Comparison of ENCODE assay signal across 18 mouse cellular contexts in the genomic region with DNA sequence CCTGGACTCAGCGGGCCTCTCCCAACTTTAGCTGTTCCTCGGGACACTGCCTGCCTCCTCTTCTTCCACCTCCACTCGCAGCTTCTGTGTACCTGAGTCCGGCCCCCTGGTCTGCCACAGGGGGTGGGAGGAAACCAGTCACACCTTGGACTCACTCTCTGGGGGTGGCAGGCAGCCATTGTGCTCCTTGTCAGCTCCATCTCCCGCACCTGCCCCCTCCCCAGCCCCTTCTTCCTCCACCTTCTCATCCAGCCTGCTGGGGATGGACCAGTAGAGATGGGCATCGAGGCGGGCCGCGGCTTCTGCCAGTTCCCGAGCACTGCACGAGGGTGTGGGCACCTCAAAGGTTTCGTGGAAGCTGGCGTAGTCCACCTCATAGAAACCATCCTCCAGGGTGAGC. TPM values are rescaled to one million over a fixed set of nuclear protein-coding genes. Genes with fewer than 3 reads are reported as not detected.
DNase-seq lines count a peak whose midpoint lies in the region; ATAC-seq lines count a peak whose summit lies in the region.
"Had no signal": no experiment of that assay in that cellular context is flagged by ENCODE, and none has a peak within 500 bp of the region (broad histone marks: within the 10 kb centered on the region; RNA-seq: fewer than 3 reads in every experiment).

No protein-coding gene starts in this region.

- H3K27ac ChIP-seq in hindbrain, embryonic 10.5 days, result peak overlapping the region; percentile 46
- no peak overlapping the region for H3K27ac ChIP-seq in hindbrain, embryonic 12.5 days
- H3K27ac ChIP-seq in midbrain, embryonic 13.5 days, result no peak overlapping the region
- no peak overlapping the region for H3K27ac ChIP-seq in midbrain, embryonic 11.5 days (ENCODE audit: low read depth, low read length)
- H3K27ac ChIP-seq in forebrain, embryonic 12.5 days, result no peak overlapping the region
- H3K27ac ChIP-seq: heart, embryonic 15.5 days; hindbrain, embryonic 15.5 days; kidney, postnatal 0 days; limb, embryonic 15.5 days; stomach, embryonic 15.5 days had no signal

- H3K9ac ChIP-seq in hindbrain, embryonic 12.5 days, result no peak overlapping the region
- peak overlapping the region; percentile 14; the same call in 1 of the 2 replicates for H3K9ac ChIP-seq in midbrain, embryonic 13.5 days (replicated peaks)
- no peak overlapping the region for H3K9ac ChIP-seq in midbrain, embryonic 11.5 days (ENCODE audit: low read length)
- H3K9ac ChIP-seq in forebrain, embryonic 12.5 days, result peak overlapping the region; percentile 33; the same call in 1 of the 2 replicates
- H3K9ac ChIP-seq: heart, embryonic 15.5 days; hindbrain, embryonic 15.5 days; limb, embryonic 15.5 days; stomach, embryonic 15.5 days had no signal

- no peak overlapping the region for H3K4me2 ChIP-seq in hindbrain, embryonic 12.5 days (replicated peaks)
- H3K4me2 ChIP-seq in midbrain, embryonic 13.5 days (replicated peaks), result no peak overlapping the region
- no peak overlapping the region for H3K4me2 ChIP-seq in midbrain, embryonic 11.5 days
- no peak overlapping the region for H3K4me2 ChIP-seq in forebrain, embryonic 12.5 days
- H3K4me2 ChIP-seq: heart, embryonic 15.5 days; hindbrain, embryonic 15.5 days; limb, embryonic 15.5 days; stomach, embryonic 15.5 days had no signal

- ATAC-seq in hindbrain, embryonic 12.5 days (ENCODE audit: low FRiP score), result no peak
- no peak for ATAC-seq in midbrain, embryonic 13.5 days
- no peak for ATAC-seq in midbrain, embryonic 11.5 days (ENCODE audit: low FRiP score)
- ATAC-seq in forebrain, embryonic 12.5 days (ENCODE audit: low FRiP score), result no peak
- ATAC-seq: intestine, postnatal 0 days had no signal

- H3K4me3 ChIP-seq in hindbrain, embryonic 10.5 days, result no peak overlapping the region
- no peak overlapping the region for H3K4me3 ChIP-seq in hindbrain, embryonic 12.5 days
- no peak overlapping the region for H3K4me3 ChIP-seq in midbrain, embryonic 13.5 days (replicated peaks)
- no peak overlapping the region for H3K4me3 ChIP-seq in midbrain, embryonic 11.5 days (ENCODE audit: low read depth, low read length)
- H3K4me3 ChIP-seq in forebrain, embryonic 12.5 days (replicated peaks), result no peak overlapping the region
- H3K4me3 ChIP-seq: heart, embryonic 15.5 days; hindbrain, embryonic 15.5 days; limb, embryonic 15.5 days; megakaryocyte, embryonic 14.5 days; stomach, embryonic 15.5 days had no signal

- H3K9me3 ChIP-seq in hindbrain, embryonic 10.5 days, result no peaks in the 10 kb centered on the region
- H3K9me3 ChIP-seq in hindbrain, embryonic 12.5 days (replicated peaks), result no peaks in the 10 kb centered on the region
- H3K9me3 ChIP-seq in midbrain, embryonic 13.5 days, result no peaks in the 10 kb centered on the region
- no peaks in the 10 kb centered on the region for H3K9me3 ChIP-seq in midbrain, embryonic 11.5 days (ENCODE audit: control insufficient read depth, low read length)
- no peaks in the 10 kb centered on the region for H3K9me3 ChIP-seq in forebrain, embryonic 12.5 days
- H3K9me3 ChIP-seq: heart, embryonic 15.5 days; hindbrain, embryonic 15.5 days; limb, embryonic 15.5 days; stomach, embryonic 15.5 days had no signal

- WGBS in hindbrain, embryonic 10.5 days, result 57% methylated on average over 13 of the region's 13 CpGs
- 61% methylated on average over 13 of the region's 13 CpGs for WGBS in hindbrain, embryonic 12.5 days
- 51% methylated on average over 13 of the region's 13 CpGs for WGBS in midbrain, embryonic 13.5 days
- 49% methylated on average over 13 of the region's 13 CpGs for WGBS in midbrain, embryonic 11.5 days
- WGBS in forebrain, embryonic 12.5 days, result 37% methylated on average over 13 of the region's 13 CpGs

- H3K4me1 ChIP-seq in hindbrain, embryonic 10.5 days (replicated peaks), result peaks cover 77% of the 10 kb centered on the region
- H3K4me1 ChIP-seq in hindbrain, embryonic 12.5 days, result peaks cover 55% of the 10 kb centered on the region
- H3K4me1 ChIP-seq in midbrain, embryonic 13.5 days (replicated peaks), result peaks cover 65% of the 10 kb centered on the region
- H3K4me1 ChIP-seq in midbrain, embryonic 11.5 days (ENCODE audit: control insufficient read depth, insufficient read depth, low read length), result peaks cover 24% of the 10 kb centered on the region
- H3K4me1 ChIP-seq in forebrain, embryonic 12.5 days, result peaks cover 68% of the 10 kb centered on the region

- peaks cover 36% of the 10 kb centered on the region for H3K36me3 ChIP-seq in hindbrain, embryonic 10.5 days
- peaks cover 25% of the 10 kb centered on the region for H3K36me3 ChIP-seq in hindbrain, embryonic 12.5 days
- peaks cover 13% of the 10 kb centered on the region; the same call in 1 of the 2 replicates for H3K36me3 ChIP-seq in midbrain, embryonic 13.5 days
- peaks cover 4% of the 10 kb centered on the region; the same call in 1 of the 2 replicates for H3K36me3 ChIP-seq in midbrain, embryonic 11.5 days (ENCODE audit: control insufficient read depth, insufficient read depth, low read length)
- H3K36me3 ChIP-seq in forebrain, embryonic 12.5 days (replicated peaks), result peaks cover 37% of the 10 kb centered on the region
- H3K36me3 ChIP-seq: heart, embryonic 15.5 days; hindbrain, embryonic 15.5 days; stomach, embryonic 15.5 days had no signal

- DNase-seq in cerebellum, adult 9-10 months, result peak; percentile 64
- no peak for DNase-seq in cerebellum, postnatal 4 days (ENCODE audit: low spot score in 2 of 2)
- no peak for DNase-seq in hindbrain, embryonic 10.5 days (ENCODE audit: low spot score)
- DNase-seq in midbrain, embryonic 11.5 days (ENCODE audit: low spot score, missing footprints), result no peak
- DNase-seq in testis, postnatal 14 days (ENCODE audit: low spot score), result no peak
- DNase-seq: adrenal gland, adult 8-10 months; embryo, embryonic 11 days; lung, postnatal 14 days had no signal

- H3K27me3 ChIP-seq in hindbrain, embryonic 10.5 days (ENCODE audit: insufficient read depth, poor library complexity, severe bottlenecking), result peaks cover 64% of the 10 kb centered on the region
- peaks cover 29% of the 10 kb centered on the region for H3K27me3 ChIP-seq in hindbrain, embryonic 12.5 days
- peaks cover 26% of the 10 kb centered on the region for H3K27me3 ChIP-seq in midbrain, embryonic 13.5 days
- peaks cover 33% of the 10 kb centered on the region for H3K27me3 ChIP-seq in midbrain, embryonic 11.5 days (ENCODE audit: control insufficient read depth, insufficient read depth, low read length)
- H3K27me3 ChIP-seq in forebrain, embryonic 12.5 days, result peaks cover 33% of the 10 kb centered on the region
- H3K27me3 ChIP-seq: hindbrain, embryonic 15.5 days had no signal

RNA-seq across cellular contexts. Expression of gene Kcnj9, which starts 6.4 kb away (rescaled TPM):
- 0.11 and 0.71 TPM in 2 replicates for polyA plus RNA-seq in hindbrain, embryonic 10.5 days (2016; fragmentation: Nextera tagmentation; extraction: Ambion mirVana)
- polyA plus RNA-seq in hindbrain, embryonic 12.5 days (2016; fragmentation: Nextera tagmentation; extraction: Ambion mirVana), result 1.2 and 2.0 TPM in 2 replicates
- polyA plus RNA-seq in midbrain, embryonic 13.5 days (2015; fragmentation: Nextera tagmentation; extraction: Ambion mirVana), result 3.6 and 3.9 TPM in 2 replicates
- 0.37 and 0.43 TPM in 2 replicates for polyA plus RNA-seq in midbrain, embryonic 11.5 days (2014; fragmentation: Nextera tagmentation; extraction: Ambion mirVana)
- polyA plus RNA-seq in forebrain, embryonic 12.5 days (2016; fragmentation: Nextera tagmentation; extraction: Ambion mirVana), result 2.5 and 2.8 TPM in 2 replicates
- polyA plus RNA-seq: heart, embryonic 15.5 days had no signal

RNA-seq across cellular contexts. Expression of gene Kcnj10, which starts 18.3 kb away (rescaled TPM):
- polyA plus RNA-seq in hindbrain, embryonic 10.5 days (2016; fragmentation: Nextera tagmentation; extraction: Ambion mirVana), result 0.31 and 0.77 TPM in 2 replicates
- 0.53 and 0.83 TPM in 2 replicates for polyA plus RNA-seq in hindbrain, embryonic 12.5 days (2016; fragmentation: Nextera tagmentation; extraction: Ambion mirVana)
- 0.98 TPM in 2 replicates for polyA plus RNA-seq in midbrain, embryonic 13.5 days (2015; fragmentation: Nextera tagmentation; extraction: Ambion mirVana)
- 0.75 TPM in 2 replicates for polyA plus RNA-seq in midbrain, embryonic 11.5 days (2014; fragmentation: Nextera tagmentation; extraction: Ambion mirVana)
- 0.93 and 1.2 TPM in 2 replicates for polyA plus RNA-seq in forebrain, embryonic 12.5 days (2016; fragmentation: Nextera tagmentation; extraction: Ambion mirVana)

RNA-seq across cellular contexts. Expression of gene Atp1a2, which starts 24.9 kb away (rescaled TPM):
- polyA plus RNA-seq in hindbrain, embryonic 10.5 days (2016; fragmentation: Nextera tagmentation; extraction: Ambion mirVana), result 2.1 and 2.3 TPM in 2 replicates
- polyA plus RNA-seq in hindbrain, embryonic 12.5 days (2016; fragmentation: Nextera tagmentation; extraction: Ambion mirVana), result 13.7 and 16.1 TPM in 2 replicates
- polyA plus RNA-seq in midbrain, embryonic 13.5 days (2015; fragmentation: Nextera tagmentation; extraction: Ambion mirVana), result 25.3 and 25.8 TPM in 2 replicates
- 1.4 and 1.9 TPM in 2 replicates for polyA plus RNA-seq in midbrain, embryonic 11.5 days (2014; fragmentation: Nextera tagmentation; extraction: Ambion mirVana)
- polyA plus RNA-seq in forebrain, embryonic 12.5 days (2016; fragmentation: Nextera tagmentation; extraction: Ambion mirVana), result 9.5 and 10.8 TPM in 2 replicates

RNA-seq across cellular contexts. Expression of gene Pigm, which starts 53.6 kb away (rescaled TPM):
- polyA plus RNA-seq in hindbrain, embryonic 10.5 days (2016; fragmentation: Nextera tagmentation; extraction: Ambion mirVana), result 8.7 and 10.5 TPM in 2 replicates
- 9.4 and 9.8 TPM in 2 replicates for polyA plus RNA-seq in hindbrain, embryonic 12.5 days (2016; fragmentation: Nextera tagmentation; extraction: Ambion mirVana)
- polyA plus RNA-seq in midbrain, embryonic 13.5 days (2015; fragmentation: Nextera tagmentation; extraction: Ambion mirVana), result 4.9 and 5.7 TPM in 2 replicates
- 11.0 and 12.2 TPM in 2 replicates for polyA plus RNA-seq in midbrain, embryonic 11.5 days (2014; fragmentation: Nextera tagmentation; extraction: Ambion mirVana)
- 10.9 and 11.5 TPM in 2 replicates for polyA plus RNA-seq in forebrain, embryonic 12.5 days (2016; fragmentation: Nextera tagmentation; extraction: Ambion mirVana)

Comparison
In these comparisons a context has a peak if more than half of its experiments do, and no peak if none do; other contexts are left out.
1. H3K9ac ChIP-seq: peak in midbrain, embryonic 13.5 days (single experiment) and forebrain, embryonic 12.5 days (single experiment); none in hindbrain, embryonic 12.5 days (single experiment) and midbrain, embryonic 11.5 days (single experiment).